Mouse (Mus musculus) lung, embryonic 14.5 days (tissue): ENCODE data around the gene Ptrh1. TPM values are rescaled to one million over a fixed set of nuclear protein-coding genes. Genes with fewer than 3 reads are reported as not detected.

Experiments used
- ATAC-seq: fragments of 200-750 bp; cut with Nextera tagmentation; 2 replicates; pipeline ENCODE4 v1.8.0; 2017; ENCODE audit warnings: mild to moderate bottlenecking, moderate TSS enrichment, moderate library complexity; ENCODE audit not compliant: insufficient read depth
- DNase-seq: peaks from one replicate; pipeline ENCODE4 v3.0.0-alpha.2; 2015
- H3K27ac ChIP-seq: fragments of 300-500 bp; sonication (generic); 2 replicates; pipeline ENCODE4 v1.5.1; 2014; ENCODE audit warnings: low read depth, mild to moderate bottlenecking, moderate library complexity
- H3K27me3 ChIP-seq: fragments of 300-500 bp; sonication (generic); 2 replicates; pipeline ENCODE4 v1.6.1; 2014; ENCODE audit warnings: low read length, control low read depth; ENCODE audit not compliant: insufficient read depth
- H3K36me3 ChIP-seq: fragments of 300-500 bp; sonication (generic); 2 replicates; pipeline ENCODE4 v1.6.1; 2014; ENCODE audit warnings: control low read depth; ENCODE audit not compliant: insufficient read depth
- H3K4me1 ChIP-seq: fragments of 300-500 bp; sonication (generic); 2 replicates; pipeline ENCODE4 v1.6.1; 2014; ENCODE audit warnings: antibody characterized with exemption, control low read depth; ENCODE audit not compliant: insufficient read depth
- H3K4me2 ChIP-seq: fragments of 300-500 bp; sonication (generic); 2 replicates; pipeline ENCODE4 v1.6.1; 2014; ENCODE audit warnings: mild to moderate bottlenecking
- H3K4me3 ChIP-seq: fragments of 300-500 bp; sonication (generic); 2 replicates; pipeline ENCODE4 v1.5.1; 2014; ENCODE audit warnings: low read depth, low read length
- H3K9ac ChIP-seq: fragments of 300-500 bp; sonication (generic); 2 replicates; pipeline ENCODE4 v1.6.1; 2014
- H3K9me3 ChIP-seq: fragments of 300-500 bp; sonication (generic); 2 replicates; pipeline ENCODE4 v1.6.1; 2016; ENCODE audit warnings: low read depth, low read length, control low read depth
- CTCF ChIP-seq: IDR thresholded peaks from 2 replicates; pipeline ENCODE4 v1.5.1; 2016; ENCODE audit warnings: antibody characterized with exemption, low read depth
- WGBS: fragments of 180-500 bp; shearing (Covaris S2); extraction: QIAGEN DNeasy Blood & Tissue Kit; methylation state at CpG from one replicate; pipeline ENCODE4 v1.1.7; 2014; 5-methylcytosine and 5-hydroxymethylcytosine counted together
- polyA plus RNA-seq: library from polyadenylated mRNA; unstranded; fragments of >200 nt; fragmentation: Nextera tagmentation; extraction: Ambion mirVana; gene quantifications from 2 replicates; pipeline ENCODE4 v1.2.1, GENCODE M21; 2014

The Ptrh1 gene
- 2.7 and 4.4 TPM in 2 replicates for polyA plus RNA-seq

GRCm38 (mm10) chr2:32775359-32776074 lies at the start of gene Ptrh1, which contains the start of gene Ttc16:
TSS of gene Ptrh1 (plus strand) at chr2:32775786.
TSS of gene Ttc16 (minus strand) at chr2:32775633.
- Histone ChIP-seq H3K4me1 (peaks cover 7% of the 10 kb centered on the region; the same call in 1 of the 2 replicates), H3K36me3 (no peaks in the 10 kb centered on the region), H3K9ac (peak within 1 kb of the TSS; percentile 27), H3K27me3 (no peaks in the 10 kb centered on the region), H3K9me3 (no peaks in the 10 kb centered on the region), H3K27ac (peak within 1 kb of the TSS; percentile 58), H3K4me3 (peak within 1 kb of the TSS; percentile 61), H3K4me2 (peak within 1 kb of the TSS; percentile 78)
- DNase-seq: peak; percentile 99
- no peak for TF ChIP-seq CTCF
- WGBS: under 1% methylated on average over 46 of the region's 46 CpGs
- ATAC-seq: peak; percentile 98

GRCm38 (mm10) chr2:32727435-32727834 lies 48.2 kb upstream of the Ptrh1 start:
- TF ChIP-seq CTCF: no peak
- ATAC-seq: peak; percentile 95
- peak overlapping the region; percentile 41 for H3K4me3 ChIP-seq
- under 1% methylated on average over 16 of the region's 16 CpGs for WGBS
- H3K27ac ChIP-seq: peak overlapping the region; percentile 59; the same call in 1 of the 2 replicates
- H3K4me2 ChIP-seq: peak overlapping the region; percentile 66
- peak; percentile 98 for DNase-seq
- H3K9ac ChIP-seq: peak overlapping the region; percentile 53
- peaks cover 9% of the 10 kb centered on the region; the same call in 1 of the 2 replicates for H3K4me1 ChIP-seq
- peaks cover 4% of the 10 kb centered on the region; the same call in 1 of the 2 replicates for H3K36me3 ChIP-seq
- no peaks in the 10 kb centered on the region for H3K27me3 ChIP-seq
- no peaks in the 10 kb centered on the region for H3K9me3 ChIP-seq

GRCm38 (mm10) chr2:32728463-32728862 lies 47.1 kb upstream of the Ptrh1 start:
- peak overlapping the region; percentile 41 for H3K4me3 ChIP-seq
- peaks cover 4% of the 10 kb centered on the region; the same call in 1 of the 2 replicates for H3K36me3 ChIP-seq
- no peaks in the 10 kb centered on the region for H3K9me3 ChIP-seq
- ATAC-seq (no peak), DNase-seq (peak; percentile 58)
- H3K4me2 ChIP-seq: peak overlapping the region; percentile 66
- no peak for TF ChIP-seq CTCF
- no peaks in the 10 kb centered on the region for H3K27me3 ChIP-seq
- H3K9ac ChIP-seq: peak overlapping the region; percentile 44
- WGBS: 28% methylated on average over 7 of the region's 7 CpGs
- peak overlapping the region; percentile 54; the same call in 1 of the 2 replicates for H3K27ac ChIP-seq
- H3K4me1 ChIP-seq: peaks cover 9% of the 10 kb centered on the region; the same call in 1 of the 2 replicates

- TF ChIP-seq CTCF: no peak
- Histone ChIP-seq H3K4me3 (peak overlapping the region; percentile 41), H3K36me3 (peaks cover 4% of the 10 kb centered on the region; the same call in 1 of the 2 replicates), H3K27me3 (no peaks in the 10 kb centered on the region), H3K9me3 (no peaks in the 10 kb centered on the region), H3K4me1 (peaks cover 9% of the 10 kb centered on the region; the same call in 1 of the 2 replicates), H3K27ac (peak overlapping the region; percentile 44), H3K9ac (no peak overlapping the region), H3K4me2 (peak overlapping the region; percentile 66)
- no peak for DNase-seq
- 65% methylated on average over 4 of the region's 4 CpGs for WGBS
- ATAC-seq: no peak
Observed at GRCm38 (mm10) chr2:32729547-32729946, 46.0 kb upstream of the Ptrh1 start.

GRCm38 (mm10) chr2:32730854-32731253 lies 44.7 kb upstream of the Ptrh1 start:
- H3K4me2 ChIP-seq: peak overlapping the region; percentile 66
- 17% methylated on average over 11 of the region's 11 CpGs for WGBS
- peak; percentile 10; the same call in 1 of the 2 replicates for ATAC-seq
- H3K4me1 ChIP-seq: peaks cover 9% of the 10 kb centered on the region; the same call in 1 of the 2 replicates
- H3K27me3 ChIP-seq: no peaks in the 10 kb centered on the region
- H3K9ac ChIP-seq: peak overlapping the region; percentile 14; the same call in 1 of the 2 replicates
- TF ChIP-seq CTCF: no peak
- peak overlapping the region; percentile 41; the same call in 1 of the 2 replicates for H3K4me3 ChIP-seq
- H3K36me3 ChIP-seq: no peaks in the 10 kb centered on the region; the same call in 1 of the 2 replicates
- peak overlapping the region; percentile 83 for H3K27ac ChIP-seq
- DNase-seq: peak; percentile 82
- no peaks in the 10 kb centered on the region for H3K9me3 ChIP-seq

- ATAC-seq: no peak
- H3K9me3 ChIP-seq: no peaks in the 10 kb centered on the region
- WGBS: 57% methylated on average over 4 of the region's 4 CpGs
- TF ChIP-seq CTCF: no peak
- H3K4me1 ChIP-seq: peaks cover 9% of the 10 kb centered on the region; the same call in 1 of the 2 replicates
- no peaks in the 10 kb centered on the region for H3K27me3 ChIP-seq
- peak overlapping the region; percentile 66; the same call in 1 of the 2 replicates for H3K4me2 ChIP-seq
- no peak overlapping the region for H3K4me3 ChIP-seq
- peak overlapping the region; percentile 83 for H3K27ac ChIP-seq
- no peak for DNase-seq
- peak overlapping the region; percentile 22; the same call in 1 of the 2 replicates for H3K9ac ChIP-seq
- no peaks in the 10 kb centered on the region; the same call in 1 of the 2 replicates for H3K36me3 ChIP-seq
Observed at GRCm38 (mm10) chr2:32731911-32732310, 43.7 kb upstream of the Ptrh1 start.

GRCm38 (mm10) chr2:32732695-32733094 lies 42.9 kb upstream of the Ptrh1 start:
- DNase-seq (no peak), ATAC-seq (no peak)
- Histone ChIP-seq H3K9ac (no peak overlapping the region), H3K27me3 (no peaks in the 10 kb centered on the region), H3K36me3 (peaks cover 3% of the 10 kb centered on the region; the same call in 1 of the 2 replicates), H3K4me3 (no peak overlapping the region), H3K27ac (no peak overlapping the region), H3K9me3 (no peaks in the 10 kb centered on the region), H3K4me2 (no peak overlapping the region), H3K4me1 (peaks cover 9% of the 10 kb centered on the region; the same call in 1 of the 2 replicates)
- TF ChIP-seq CTCF: no peak
- WGBS: 72% methylated on average over 6 of the region's 6 CpGs
